Mouse (Mus musculus) ES-E14 (cell line): Measurements from ENCODE around the gene Ccnjl. TPM values are rescaled to one million over a fixed set of nuclear protein-coding genes. Genes with fewer than 3 reads are reported as not detected.

Source experiments
- DNase-seq: peaks from one replicate; pipeline ENCODE4 v3.0.0-alpha.2; 2013; ENCODE audit warnings: low read depth, low spot score
- H3K27ac ChIP-seq: 2 replicates; pipeline ENCODE4 v1.5.1; 2012; ENCODE audit warnings: low read depth, mild to moderate bottlenecking, low read length, moderate library complexity, mixed read lengths; ENCODE audit not compliant: poor library complexity, insufficient read depth, severe bottlenecking
- H3K36me3 ChIP-seq: 2 replicates; pipeline ENCODE4 v1.6.1; 2012; ENCODE audit warnings: mild to moderate bottlenecking, low read length, moderate library complexity, mixed read lengths; ENCODE audit not compliant: control insufficient read depth, poor library complexity, insufficient read depth, severe bottlenecking
- H3K4me1 ChIP-seq, 2 experiments: fragments of 150-350 bp in 1 of 2; sonication (generic) in 1 of 2; 2 replicates each; pipeline ENCODE4 v1.6.1; 2012; ENCODE audit warnings: low read length in 2 of 2, mild to moderate bottlenecking in 1 of 2, mixed read lengths in 1 of 2; ENCODE audit not compliant: control insufficient read depth in 2 of 2, insufficient read depth in 2 of 2, poor library complexity in 1 of 2
- H3K4me3 ChIP-seq, 2 experiments: fragments of 150-350 bp in 1 of 2; sonication (generic) in 1 of 2; 2 replicates each; pipeline ENCODE4 v1.5.1; 2012; ENCODE audit warnings: low read length in 2 of 2, low read depth in 1 of 2, mild to moderate bottlenecking in 1 of 2, mixed read lengths in 1 of 2; ENCODE audit not compliant: insufficient read depth in 1 of 2, poor library complexity in 1 of 2, severe bottlenecking in 1 of 2
- H3K9ac ChIP-seq: 2 replicates; pipeline ENCODE4 v1.6.1; 2012; ENCODE audit warnings: low read depth, mild to moderate bottlenecking, low read length, mixed read lengths; ENCODE audit not compliant: poor library complexity, insufficient read depth, severe bottlenecking
- H3K9me3 ChIP-seq: fragments of 150-350 bp; sonication (generic); 2 replicates; pipeline ENCODE4 v1.6.1; 2012; ENCODE audit warnings: low read depth, mild to moderate bottlenecking, low read length; ENCODE audit not compliant: control insufficient read depth, insufficient read depth
- CHD2 ChIP-seq: IDR thresholded peaks from 2 replicates; pipeline ENCODE4 v1.6.1; 2014; ENCODE audit warnings: mild to moderate bottlenecking, low read depth, low read length, inconsistent platforms
- HCFC1 ChIP-seq: IDR thresholded peaks from 2 replicates; pipeline ENCODE4 v1.6.1; 2012; ENCODE audit warnings: low read length, inconsistent platforms, borderline replicate concordance; ENCODE audit not compliant: insufficient read depth
- MAFK ChIP-seq: IDR thresholded peaks from 2 replicates; pipeline ENCODE4 v1.6.1; 2014; ENCODE audit warnings: mild to moderate bottlenecking, low read depth, low read length, inconsistent platforms; ENCODE audit not compliant: insufficient read depth
- ZC3H11A ChIP-seq: IDR thresholded peaks from 2 replicates; pipeline ENCODE4 v1.6.1; 2012; ENCODE audit warnings: low read depth, mild to moderate bottlenecking, inconsistent platforms, low read length, borderline replicate concordance
- ZNF384 ChIP-seq: IDR thresholded peaks from 2 replicates; pipeline ENCODE4 v1.6.1; 2012; ENCODE audit warnings: low read depth, low read length, inconsistent platforms
- in situ Hi-C, 2 experiments: fragments of 600-800 bp; cut with MboI; formaldehyde crosslinking; loops; one replicate each; pipeline ENCODE4 v1.15.1; 2025; ENCODE audit warnings: low sequenced_read_pairs in 2 of 2, inconsistent platforms in 1 of 2; ENCODE audit not compliant: unreplicated experiment in 2 of 2
- total RNA-seq: library from RNA; depleted of rRNA; stranded (reverse); fragments of 300-350 nt; gene quantifications from 2 replicates; pipeline ENCODE4 v1.2.3, GENCODE M21; 2012

Ccnjl gene
- total RNA-seq, 1 experiment, result 1.0 TPM

- H3K27ac ChIP-seq, result no peak overlapping the region
- no peak overlapping the region for H3K4me3 ChIP-seq
- DNase-seq, result no peak
- peak overlapping the region; percentile 15; the same call in 1 of the 2 replicates for H3K9ac ChIP-seq
- H3K4me1 ChIP-seq, result peaks cover 4 to 17% of the 10 kb centered on the region in 2 experiments; a peak in 3 of 4 replicates
- H3K9me3 ChIP-seq, result no peaks in the 10 kb centered on the region
- no peaks in the 10 kb centered on the region for H3K36me3 ChIP-seq
- TF ChIP-seq ZC3H11A (no peak), HCFC1 (no peak), MAFK (no peak), CHD2 (no peak), ZNF384 (no peak)
- in situ Hi-C loops, result no loop called here
Observed at GRCm38 (mm10) chr11:43575376-43576151, 47.0 kb downstream of the Ccnjl start.

GRCm38 (mm10) chr11:43577713-43578478 is 49.3 kb downstream of the Ccnjl start:
- no peak for TF ChIP-seq ZNF384
- no peak for TF ChIP-seq HCFC1
- TF ChIP-seq ZC3H11A, result no peak
- no peak for TF ChIP-seq CHD2
- no peak for TF ChIP-seq MAFK
- no peak overlapping the region for H3K27ac ChIP-seq
- no peaks in the 10 kb centered on the region for H3K36me3 ChIP-seq
- no peak overlapping the region for H3K4me3 ChIP-seq
- in situ Hi-C loops, result no loop called here
- no peaks in the 10 kb centered on the region for H3K9me3 ChIP-seq
- DNase-seq, result no peak
- peaks cover 2 to 17% of the 10 kb centered on the region in 2 experiments; a peak in 3 of 4 replicates for H3K4me1 ChIP-seq
- H3K9ac ChIP-seq, result no peak overlapping the region

GRCm38 (mm10) chr11:43585211-43586005 is 56.8 kb downstream of the Ccnjl start:
- Histone ChIP-seq H3K4me1 (peaks cover 4 to 9% of the 10 kb centered on the region in 2 experiments; a peak in 2 of 4 replicates), H3K27ac (peak overlapping the region; percentile 62), H3K36me3 (no peaks in the 10 kb centered on the region; the same call in 1 of the 2 replicates), H3K9ac (peak overlapping the region; percentile 44), H3K4me3 (peak overlapping the region; percentile 14 to 22; a peak in 2 of 4 replicates), H3K9me3 (no peaks in the 10 kb centered on the region)
- TF ChIP-seq ZNF384 (no peak), ZC3H11A (no peak), HCFC1 (no peak), MAFK (no peak), CHD2 (no peak)
- in situ Hi-C loops, result no loop called here
- DNase-seq, result peak; percentile 43
